Mouse (Mus musculus): ENCODE results near the gene Cct4. TPM values are rescaled to one million over a fixed set of nuclear protein-coding genes. Genes with fewer than 3 reads are reported as not detected.

The Cct4 gene
- total RNA-seq, 2 experiments from 2014 or later = 108 to 120 TPM

GRCm38 (mm10) chr11:22981543-22981950, 8.8 kb upstream of the Cct4 start:
- intact Hi-C loops (cut with DNase I) = loop anchor here (10.0 kb wide), 3 partner anchors 467 to 583 kb away; partner anchors contain the start of genes Ahsa2 and Tmem17
- DNase-seq = peak in 1 of 2 experiments; percentile 35

GRCm38 (mm10) chr11:22981984-22982757, 8.1 kb upstream of the Cct4 start, which contains the start of the genes Gm28048 and Commd1:
Gm28048 (minus strand) TSS chr11:22982090.
Commd1 (minus strand) TSS chr11:22982382.
- peak; percentile 98 to 99 for DNase-seq
- intact Hi-C loops (cut with DNase I) = loop anchor here (10.0 kb wide), 3 partner anchors 467 to 583 kb away; partner anchors contain the start of genes Ahsa2 and Tmem17

DNA sequence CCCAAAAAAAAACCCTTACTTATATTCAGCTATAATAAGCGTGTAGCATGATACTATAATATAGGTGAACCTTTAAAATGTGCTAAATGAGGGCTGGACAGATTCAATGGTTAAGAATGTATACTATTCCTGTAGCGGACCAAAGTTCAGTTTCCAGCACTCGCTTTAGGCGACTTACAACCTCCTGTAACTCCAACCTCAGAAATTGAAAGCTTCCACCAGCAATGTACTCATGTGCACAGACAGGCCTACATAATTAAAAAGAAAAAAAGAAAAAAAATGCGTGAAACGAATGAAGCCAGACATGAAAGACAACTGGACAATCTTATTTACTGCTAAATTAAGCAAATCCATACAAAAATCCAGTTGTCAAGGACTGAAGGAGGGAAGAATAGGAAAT, 7.5 kb upstream of the Cct4 start:
- intact Hi-C loops (cut with DNase I) = loop anchor here (10.0 kb wide), 3 partner anchors 468 to 582 kb away; partner anchors contain the start of genes Ahsa2 and Tmem17
- no peak for DNase-seq

GRCm38 (mm10) chr11:22985510-22985909, 4.8 kb upstream of the Cct4 start:
- intact Hi-C loops (cut with DNase I) = loop anchor here (5.0 to 10.0 kb wide), 4 partner anchors 162 to 579 kb away; partner anchors contain the start of genes Ahsa2 and Tmem17

DNA sequence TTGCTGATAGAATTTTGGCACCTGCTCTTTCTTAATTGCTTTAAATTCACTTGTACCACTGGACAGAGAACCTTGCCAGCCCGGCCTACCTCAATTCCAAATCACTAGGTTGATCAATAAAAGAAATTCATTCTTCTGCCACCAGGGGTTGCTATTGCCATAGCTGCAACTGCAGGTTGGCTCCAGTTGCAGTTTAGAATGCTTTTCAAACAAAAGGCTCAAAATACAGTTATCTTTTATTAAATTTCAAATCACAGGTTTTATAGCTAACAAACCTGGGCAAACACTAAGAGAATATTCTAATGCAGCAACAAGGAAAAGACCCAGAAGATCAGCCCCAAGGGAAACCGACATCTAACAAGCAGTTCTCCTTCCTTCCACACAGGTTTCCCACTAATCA, 3.0 kb upstream of the Cct4 start:
- DNase-seq = peak; percentile 39 to 67
- intact Hi-C loops (cut with DNase I) = loop anchor here (2.0 to 10.0 kb wide), 5 partner anchors 160 to 577 kb away; partner anchors contain the start of genes Ahsa2 and Tmem17

More at GRCm38 (mm10) chr11:22985510-22985909, 4.8 kb upstream of the Cct4 start:
- DNase-seq = no peak

DNA sequence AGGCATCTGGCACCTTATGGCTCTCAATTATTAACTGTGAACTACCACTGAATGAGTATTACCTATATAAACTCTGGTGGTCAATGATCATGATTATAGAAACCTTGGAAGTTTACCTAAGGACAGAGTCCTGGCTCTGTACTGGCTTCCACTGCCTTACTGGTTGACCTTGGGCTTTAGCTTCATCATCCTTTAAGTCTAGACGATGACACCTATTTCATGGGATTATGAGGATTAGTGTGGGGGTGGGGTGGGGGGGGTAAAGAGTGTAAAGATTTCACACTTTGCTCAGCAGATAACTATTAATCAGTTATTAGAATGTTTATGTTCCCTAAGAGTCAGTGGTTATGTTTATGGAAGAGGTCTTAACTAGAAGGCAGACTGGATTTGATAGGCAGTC, 533 bp upstream of the Cct4 start:
- intact Hi-C loops (cut with DNase I) = loop anchor here (2.0 to 10.0 kb wide), 5 partner anchors 17 to 575 kb away; partner anchors contain the start of genes Ahsa2, Fam161a and Tmem17
- no peak for DNase-seq

- intact Hi-C loops (cut with DNase I) = loop anchor here (2.0 kb wide), 1 partner anchor 15 kb away; the partner anchor contains the start of gene Fam161a
- DNase-seq = no peak
These were observed 1.0 kb downstream of the Cct4 start for GRCm38 (mm10) chr11:22991218-22991835.

- no peak for DNase-seq
- intact Hi-C loops (cut with DNase I) = loop anchor here (2.0 kb wide), 1 partner anchor 263 kb away; the partner anchor contains the start of gene Xpo1
These were observed 4.0 kb downstream of the Cct4 start for GRCm38 (mm10) chr11:22994271-22994670.

DNA sequence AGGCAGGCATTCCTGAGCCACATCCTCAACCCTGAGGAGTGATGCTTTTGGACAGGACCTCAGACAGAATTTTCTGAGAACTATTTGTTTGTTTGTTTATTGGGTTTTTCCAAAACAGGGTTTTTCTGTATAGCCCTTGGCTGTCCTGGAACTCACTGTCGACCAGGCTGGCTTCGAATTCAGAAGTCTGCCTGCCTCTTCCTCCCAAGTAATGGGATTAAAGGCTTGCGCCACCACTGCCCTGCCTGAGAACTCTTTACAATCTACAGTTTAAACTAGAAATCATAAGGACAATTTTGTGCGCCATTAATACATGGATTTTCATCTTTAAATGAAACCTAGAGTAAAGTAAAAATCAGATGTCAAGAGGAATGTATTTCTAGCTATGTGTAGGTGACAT, 5.1 kb downstream of the Cct4 start:
- no peak for DNase-seq
- intact Hi-C loops (cut with DNase I) = loop anchor here (2.0 kb wide), 1 partner anchor 261 kb away; the partner anchor contains the start of gene Xpo1

- no peak for DNase-seq
- intact Hi-C loops (cut with DNase I) = no loop called here
These were observed 8.0 kb downstream of the Cct4 start for GRCm38 (mm10) chr11:22998308-22998707.

- DNase-seq = no peak
- intact Hi-C loops (cut with DNase I) = loop anchor here (5.0 kb wide), 3 partner anchors 62 to 267 kb away; partner anchors contain the start of gene Xpo1
These were observed 15.0 kb downstream of the Cct4 start for GRCm38 (mm10) chr11:23005276-23005675.

DNA sequence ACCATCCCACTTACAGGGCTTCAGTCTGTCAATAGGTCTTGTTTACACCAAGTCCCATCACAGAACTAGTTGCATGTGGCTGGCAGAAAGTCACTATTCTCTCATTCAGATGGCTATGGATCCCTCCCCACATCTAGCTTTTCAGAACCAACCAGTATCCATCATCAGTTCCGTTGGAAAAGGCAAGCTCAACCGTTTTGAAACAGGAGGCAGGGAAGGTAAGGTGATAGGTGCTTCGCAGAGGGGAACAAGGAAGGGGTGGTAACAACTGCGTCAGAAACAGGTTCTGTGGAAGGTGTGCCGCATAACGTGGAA, 16.8 kb downstream of the Cct4 start:
- intact Hi-C loops (cut with DNase I) = loop anchor here (2.0 to 5.0 kb wide), 4 partner anchors 16 to 265 kb away; partner anchors contain the start of genes Cct4 and Xpo1
- DNase-seq = no peak

GRCm38 (mm10) chr11:23007481-23008180, 17.3 kb downstream of the Cct4 start, which contains the start of gene Fam161a:
Fam161a (plus strand) TSS chr11:23007531.
- intact Hi-C loops (cut with DNase I) = loop anchor here (2.0 to 5.0 kb wide), 4 partner anchors 17 to 265 kb away; partner anchors contain the start of genes Cct4 and Xpo1
- peak; percentile 61 to 76 for DNase-seq

DNA sequence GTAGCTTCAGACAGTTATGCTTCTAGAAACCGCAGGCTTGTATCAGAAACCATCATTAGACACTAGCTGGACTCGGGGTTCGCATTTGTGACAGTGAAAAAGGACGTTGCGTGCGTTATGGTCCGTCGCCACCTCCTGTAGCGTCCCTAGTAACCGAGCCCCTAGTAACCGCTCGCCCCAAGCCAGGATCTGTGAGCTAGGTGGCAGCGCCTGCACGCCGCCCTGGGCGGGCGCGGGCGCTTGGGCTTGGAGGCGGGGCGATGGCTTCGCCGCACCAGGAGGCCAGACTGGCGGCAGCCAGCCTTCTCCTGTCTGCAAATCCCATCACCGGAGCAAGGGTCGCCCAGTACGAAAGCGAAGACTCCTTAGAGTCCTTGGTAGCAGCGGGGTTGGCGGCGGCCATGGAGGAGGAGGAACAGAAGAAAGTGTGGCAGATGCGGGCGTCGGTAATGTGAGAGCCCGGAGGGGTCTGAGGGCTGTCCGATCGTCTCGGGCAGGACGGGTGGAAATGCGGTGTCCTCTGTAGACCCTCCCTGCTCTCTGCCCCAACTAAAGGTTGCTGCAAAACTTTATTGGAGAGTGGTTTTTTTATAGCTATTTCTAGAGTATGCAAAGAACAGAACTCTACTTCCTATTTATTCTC, 18.0 kb downstream of the Cct4 start:
- peak; percentile 84 to 85 for DNase-seq
- intact Hi-C loops (cut with DNase I) = loop anchor here (5.0 kb wide), 3 partner anchors 59 to 264 kb away; partner anchors contain the start of gene Xpo1

- intact Hi-C loops (cut with DNase I) = loop anchor here (5.0 kb wide), 3 partner anchors 58 to 263 kb away; partner anchors contain the start of gene Xpo1
- no peak for DNase-seq
These were observed 18.5 kb downstream of the Cct4 start for GRCm38 (mm10) chr11:23008824-23009200.

DNA sequence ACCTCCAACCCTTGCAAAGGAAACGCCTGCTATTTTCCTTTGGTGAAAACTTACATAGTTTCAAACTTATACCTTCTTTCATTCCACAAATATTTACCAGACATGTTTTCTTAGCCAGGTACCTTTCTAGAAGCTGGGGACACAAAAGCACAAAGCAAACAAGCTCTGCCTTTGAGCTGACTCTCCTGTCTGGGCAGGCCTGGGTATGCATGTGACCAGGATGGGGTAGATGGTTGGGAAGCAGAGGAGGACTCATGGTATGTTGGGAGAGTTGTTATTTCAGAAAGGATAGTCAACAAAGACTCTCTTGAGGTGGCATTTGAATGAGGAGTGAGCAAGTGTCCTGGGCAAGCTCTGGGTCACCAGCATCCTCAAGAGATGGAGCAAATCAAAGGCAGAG, 22.8 kb downstream of the Cct4 start:
- intact Hi-C loops (cut with DNase I) = no loop called here
- DNase-seq = no peak

GRCm38 (mm10) chr11:23013580-23014294, 23.4 kb downstream of the Cct4 start:
- DNase-seq = no peak
- intact Hi-C loops (cut with DNase I) = no loop called here

DNA sequence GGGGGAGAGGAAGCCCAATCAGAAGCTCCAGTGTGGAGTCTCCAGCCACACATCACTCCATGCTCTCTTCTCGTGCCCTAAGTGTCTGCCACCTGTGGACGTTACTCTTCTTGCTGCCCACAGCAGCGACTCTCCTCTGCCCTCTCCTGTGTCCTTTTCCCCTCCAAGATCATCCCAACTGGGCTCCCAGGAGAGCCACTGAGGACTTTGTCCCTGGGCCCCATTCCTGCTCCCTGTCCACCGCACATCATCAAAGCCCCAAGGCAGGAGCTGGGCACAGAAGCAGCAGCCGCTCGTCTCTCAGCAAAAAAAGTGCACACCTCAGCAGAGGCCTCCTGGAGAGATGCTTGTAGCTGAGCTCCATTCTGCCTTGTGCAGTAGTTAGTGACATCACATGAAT, 24.7 kb downstream of the Cct4 start:
- intact Hi-C loops (cut with DNase I) = no loop called here
- no peak for DNase-seq

GRCm38 (mm10) chr11:23017943-23018342, 27.6 kb downstream of the Cct4 start:
- intact Hi-C loops (cut with DNase I) = no loop called here
- DNase-seq = no peak
